Mouse (Mus musculus): ENCODE data around the gene Podn. TPM values are rescaled to one million over a fixed set of nuclear protein-coding genes. Genes with fewer than 3 reads are reported as not detected.
"Not testable (repeated sequence)": the region's sequence is repeated elsewhere in the genome, so short reads cannot be mapped to it uniquely, and the experiment has no call there.

Podn gene
- 0.21 and 0.27 TPM in 2 replicates for polyA plus RNA-seq (2016; fragmentation: Nextera tagmentation; extraction: Ambion mirVana)

GRCm38 (mm10) chr4:108096345-108096744, at the start of gene Podn:
Podn (minus strand) TSS chr4:108096445.
- no peak for ATAC-seq (ENCODE audit: low FRiP score)
- H3K27me3 ChIP-seq: no peaks in the 10 kb centered on the region
- H3K36me3 ChIP-seq (replicated peaks): no peaks in the 10 kb centered on the region; the same call in 1 of the 2 replicates
- H3K4me2 ChIP-seq: no peak within 1 kb of the TSS
- 89% methylated on average over 4 of the region's 4 CpGs for WGBS
- H3K4me3 ChIP-seq (replicated peaks): no peak within 1 kb of the TSS
- no peak within 1 kb of the TSS for H3K9ac ChIP-seq
- H3K9me3 ChIP-seq: no peaks in the 10 kb centered on the region
- no peak within 1 kb of the TSS for H3K27ac ChIP-seq
- no peaks in the 10 kb centered on the region for H3K4me1 ChIP-seq

GRCm38 (mm10) chr4:108145554-108145953, 49.3 kb upstream of the Podn start:
- H3K9me3 ChIP-seq; H3K27me3 ChIP-seq; H3K27ac ChIP-seq; H3K9ac ChIP-seq; H3K36me3 ChIP-seq (replicated peaks); H3K4me3 ChIP-seq (replicated peaks); ATAC-seq (ENCODE audit: low FRiP score); H3K4me2 ChIP-seq; H3K4me1 ChIP-seq: not testable (repeated sequence)
- WGBS: 36% methylated on average over 3 of the region's 3 CpGs

GRCm38 (mm10) chr4:108144880-108145279, 48.6 kb upstream of the Podn start, which contains the start of gene Scp2:
Scp2 (minus strand) TSS chr4:108144998.
- Histone ChIP-seq H3K4me1 (no peaks in the 10 kb centered on the region), H3K36me3 (replicated peaks) (no peaks in the 10 kb centered on the region), H3K4me2 (no peak within 1 kb of the TSS), H3K27ac (no peak within 1 kb of the TSS), H3K27me3 (no peaks in the 10 kb centered on the region), H3K9me3 (no peaks in the 10 kb centered on the region), H3K4me3 (replicated peaks) (no peak within 1 kb of the TSS), H3K9ac (no peak within 1 kb of the TSS)
- ATAC-seq (ENCODE audit: low FRiP score): no peak
- 92% methylated on average over 1 of the region's 1 CpGs for WGBS

- Histone ChIP-seq H3K4me3 (replicated peaks) (no peak overlapping the region), H3K4me2 (no peak overlapping the region), H3K4me1 (no peaks in the 10 kb centered on the region), H3K27me3 (no peaks in the 10 kb centered on the region), H3K27ac (no peak overlapping the region), H3K9me3 (no peaks in the 10 kb centered on the region), H3K36me3 (replicated peaks) (no peaks in the 10 kb centered on the region), H3K9ac (no peak overlapping the region)
- no peak for ATAC-seq (ENCODE audit: low FRiP score)
These were observed 47.5 kb upstream of the Podn start for GRCm38 (mm10) chr4:108143778-108144177.

- H3K27ac ChIP-seq; ATAC-seq (ENCODE audit: low FRiP score); H3K4me2 ChIP-seq; H3K27me3 ChIP-seq; H3K36me3 ChIP-seq (replicated peaks); H3K9me3 ChIP-seq; H3K9ac ChIP-seq; H3K4me3 ChIP-seq (replicated peaks); H3K4me1 ChIP-seq: not testable (repeated sequence)
- 94% methylated on average over 2 of the region's 2 CpGs for WGBS
These were observed 46.9 kb upstream of the Podn start for GRCm38 (mm10) chr4:108143178-108143577.

GRCm38 (mm10) chr4:108136938-108137337, 40.7 kb upstream of the Podn start:
- WGBS: 88% methylated on average over 5 of the region's 5 CpGs
- no peak for ATAC-seq (ENCODE audit: low FRiP score)
- no peaks in the 10 kb centered on the region for H3K9me3 ChIP-seq

GRCm38 (mm10) chr4:108130452-108130851, 34.2 kb upstream of the Podn start:
- H3K4me2 ChIP-seq: no peak overlapping the region
- H3K9me3 ChIP-seq: no peaks in the 10 kb centered on the region
- no peak overlapping the region for H3K9ac ChIP-seq
- no peak overlapping the region for H3K4me3 ChIP-seq (replicated peaks)
- WGBS: 86% methylated on average over 3 of the region's 3 CpGs
- no peak overlapping the region for H3K27ac ChIP-seq
- no peak for ATAC-seq (ENCODE audit: low FRiP score)
- H3K27me3 ChIP-seq: no peaks in the 10 kb centered on the region
- H3K4me1 ChIP-seq: no peaks in the 10 kb centered on the region
- no peaks in the 10 kb centered on the region for H3K36me3 ChIP-seq (replicated peaks)

More at GRCm38 (mm10) chr4:108136938-108137337, 40.7 kb upstream of the Podn start:
- H3K36me3 ChIP-seq (replicated peaks): no peaks in the 10 kb centered on the region
- no peak overlapping the region for H3K9ac ChIP-seq
- H3K4me2 ChIP-seq: no peak overlapping the region
- no peak overlapping the region for H3K4me3 ChIP-seq (replicated peaks)
- H3K4me1 ChIP-seq: no peaks in the 10 kb centered on the region
- no peak overlapping the region for H3K27ac ChIP-seq
- H3K27me3 ChIP-seq: no peaks in the 10 kb centered on the region

GRCm38 (mm10) chr4:108128339-108128738, 32.1 kb upstream of the Podn start:
- H3K4me2 ChIP-seq: no peak overlapping the region
- H3K9me3 ChIP-seq: no peaks in the 10 kb centered on the region
- no peaks in the 10 kb centered on the region for H3K4me1 ChIP-seq
- no peak overlapping the region for H3K9ac ChIP-seq
- no peaks in the 10 kb centered on the region for H3K36me3 ChIP-seq (replicated peaks)
- no peak overlapping the region for H3K27ac ChIP-seq
- no peaks in the 10 kb centered on the region for H3K27me3 ChIP-seq
- ATAC-seq (ENCODE audit: low FRiP score): no peak
- WGBS: 95% methylated on average over 2 of the region's 2 CpGs
- H3K4me3 ChIP-seq (replicated peaks): no peak overlapping the region

GRCm38 (mm10) chr4:108127516-108127915, 31.3 kb upstream of the Podn start:
- Histone ChIP-seq H3K4me1 (no peaks in the 10 kb centered on the region), H3K9ac (no peak overlapping the region), H3K27me3 (no peaks in the 10 kb centered on the region), H3K4me2 (no peak overlapping the region), H3K36me3 (replicated peaks) (no peaks in the 10 kb centered on the region), H3K9me3 (no peaks in the 10 kb centered on the region), H3K4me3 (replicated peaks) (no peak overlapping the region), H3K27ac (no peak overlapping the region)
- WGBS: 87% methylated on average over 5 of the region's 5 CpGs
- no peak for ATAC-seq (ENCODE audit: low FRiP score)

- ATAC-seq (ENCODE audit: low FRiP score): no peak
- Histone ChIP-seq H3K4me2 (no peak overlapping the region), H3K27ac (no peak overlapping the region), H3K4me3 (replicated peaks) (no peak overlapping the region), H3K4me1 (no peaks in the 10 kb centered on the region), H3K9me3 (no peaks in the 10 kb centered on the region), H3K36me3 (replicated peaks) (no peaks in the 10 kb centered on the region), H3K9ac (no peak overlapping the region), H3K27me3 (no peaks in the 10 kb centered on the region)
- 90% methylated on average over 4 of the region's 4 CpGs for WGBS
These were observed 30.0 kb upstream of the Podn start for GRCm38 (mm10) chr4:108126260-108126659.

- H3K9me3 ChIP-seq: no peaks in the 10 kb centered on the region
- no peak overlapping the region for H3K9ac ChIP-seq
- H3K4me3 ChIP-seq (replicated peaks): no peak overlapping the region
- no peak overlapping the region for H3K4me2 ChIP-seq
- H3K27ac ChIP-seq: no peak overlapping the region
- H3K4me1 ChIP-seq: no peaks in the 10 kb centered on the region
- no peaks in the 10 kb centered on the region for H3K27me3 ChIP-seq
- H3K36me3 ChIP-seq (replicated peaks): no peaks in the 10 kb centered on the region
- ATAC-seq (ENCODE audit: low FRiP score): no peak
- WGBS: 93% methylated on average over 1 of the region's 1 CpGs
These were observed 27.9 kb upstream of the Podn start for GRCm38 (mm10) chr4:108124104-108124503.

- no peaks in the 10 kb centered on the region for H3K27me3 ChIP-seq
- H3K4me3 ChIP-seq (replicated peaks): peak overlapping the region; percentile 64
- H3K36me3 ChIP-seq (replicated peaks): no peaks in the 10 kb centered on the region
- H3K27ac ChIP-seq: peak overlapping the region; percentile 61
- WGBS: 17% methylated on average over 45 of the region's 45 CpGs
- no peaks in the 10 kb centered on the region for H3K9me3 ChIP-seq
- peak overlapping the region; percentile 55 for H3K4me2 ChIP-seq
- peak overlapping the region; percentile 62 for H3K9ac ChIP-seq
- peak; percentile 94 for ATAC-seq (ENCODE audit: low FRiP score)
- no peaks in the 10 kb centered on the region for H3K4me1 ChIP-seq
These were observed 22.0 kb upstream of the Podn start for GRCm38 (mm10) chr4:108117924-108118876.

GRCm38 (mm10) chr4:108117488-108117887, 21.2 kb upstream of the Podn start:
- Histone ChIP-seq H3K36me3 (replicated peaks) (no peaks in the 10 kb centered on the region), H3K27ac (no peak overlapping the region), H3K9ac (no peak overlapping the region), H3K4me1 (no peaks in the 10 kb centered on the region), H3K27me3 (no peaks in the 10 kb centered on the region), H3K4me3 (replicated peaks) (no peak overlapping the region), H3K4me2 (no peak overlapping the region), H3K9me3 (no peaks in the 10 kb centered on the region)
- no peak for ATAC-seq (ENCODE audit: low FRiP score)
- WGBS: 89% methylated on average over 8 of the region's 8 CpGs

Measured in forebrain, embryonic 12.5 days (tissue).